Mouse (Mus musculus): ENCODE results near the gene Dmbx1. TPM values are rescaled to one million over a fixed set of nuclear protein-coding genes. Genes with fewer than 3 reads are reported as not detected.

Gene Dmbx1
- polyA plus RNA-seq (2012; ENCODE audit: insufficient read depth, insufficient read length, low replicate concordance, missing spikeins), result not detected in 2 replicates

GRCm38 (mm10) chr4:115939295-115940102 is at the start of gene Dmbx1:
Dmbx1 (minus strand) TSS chr4:115939926.
- 2% methylated on average over 71 of the region's 71 CpGs for WGBS
- Histone ChIP-seq H3K4me3 (ENCODE audit: insufficient read depth, low read depth, low read length) (no peak within 1 kb of the TSS), H3K4me1 (ENCODE audit: control insufficient read depth, insufficient read depth, low read length) (peaks cover 8% of the 10 kb centered on the region), H3K27ac (ENCODE audit: insufficient read depth, low read depth, low read length) (no peak within 1 kb of the TSS)
- TF ChIP-seq CTCF (IDR thresholded peaks at IDR 0.05; ENCODE audit: insufficient read depth, low read depth, low read length), result no peak
- no peak for TF ChIP-seq POLR2A (IDR thresholded peaks at IDR 0.05; ENCODE audit: insufficient read depth, low read depth, low read length)

GRCm38 (mm10) chr4:115989382-115989781 is 49.7 kb upstream of the Dmbx1 start:
- no peak overlapping the region for H3K27ac ChIP-seq (ENCODE audit: insufficient read depth, low read depth, low read length)
- TF ChIP-seq CTCF (IDR thresholded peaks at IDR 0.05; ENCODE audit: insufficient read depth, low read depth, low read length), result no peak
- H3K4me3 ChIP-seq (ENCODE audit: insufficient read depth, low read depth, low read length), result no peak overlapping the region
- WGBS, result 82% methylated on average over 7 of the region's 7 CpGs
- H3K4me1 ChIP-seq (ENCODE audit: control insufficient read depth, insufficient read depth, low read length), result no peaks in the 10 kb centered on the region

- H3K4me3 ChIP-seq (ENCODE audit: insufficient read depth, low read depth, low read length), result no peak overlapping the region
- 0 out of 2 replicates have a peak, but pooled peaks cover 2% of the 10 kb centered on the region for H3K4me1 ChIP-seq (ENCODE audit: control insufficient read depth, insufficient read depth, low read length)
- 89% methylated on average over 5 of the region's 5 CpGs for WGBS
- TF ChIP-seq CTCF (IDR thresholded peaks at IDR 0.05; ENCODE audit: insufficient read depth, low read depth, low read length) (no peak), POLR2A (IDR thresholded peaks at IDR 0.05; ENCODE audit: insufficient read depth, low read depth, low read length) (no peak)
- no peak overlapping the region for H3K27ac ChIP-seq (ENCODE audit: insufficient read depth, low read depth, low read length)
Measured at GRCm38 (mm10) chr4:115987858-115988530, 48.3 kb upstream of the Dmbx1 start.

GRCm38 (mm10) chr4:115987436-115987835 is 47.7 kb upstream of the Dmbx1 start:
- H3K4me3 ChIP-seq (ENCODE audit: insufficient read depth, low read depth, low read length), result no peak overlapping the region
- no peak for TF ChIP-seq POLR2A (IDR thresholded peaks at IDR 0.05; ENCODE audit: insufficient read depth, low read depth, low read length)
- no peak for TF ChIP-seq CTCF (IDR thresholded peaks at IDR 0.05; ENCODE audit: insufficient read depth, low read depth, low read length)
- H3K27ac ChIP-seq (ENCODE audit: insufficient read depth, low read depth, low read length), result no peak overlapping the region
- H3K4me1 ChIP-seq (ENCODE audit: control insufficient read depth, insufficient read depth, low read length), result 0 out of 2 replicates have a peak, but pooled peaks cover 2% of the 10 kb centered on the region
- 81% methylated on average over 1 of the region's 1 CpGs for WGBS

GRCm38 (mm10) chr4:115984967-115985366 is 45.2 kb upstream of the Dmbx1 start:
- H3K27ac ChIP-seq (ENCODE audit: insufficient read depth, low read depth, low read length), result no peak overlapping the region
- H3K4me3 ChIP-seq (ENCODE audit: insufficient read depth, low read depth, low read length), result no peak overlapping the region
- WGBS, result 49% methylated on average over 8 of the region's 8 CpGs
- 0 out of 2 replicates have a peak, but pooled peaks cover 2% of the 10 kb centered on the region for H3K4me1 ChIP-seq (ENCODE audit: control insufficient read depth, insufficient read depth, low read length)
- TF ChIP-seq POLR2A (IDR thresholded peaks at IDR 0.05; ENCODE audit: insufficient read depth, low read depth, low read length), result no peak
- no peak for TF ChIP-seq CTCF (IDR thresholded peaks at IDR 0.05; ENCODE audit: insufficient read depth, low read depth, low read length)

- 2% methylated on average over 13 of the region's 13 CpGs for WGBS
Measured at GRCm38 (mm10) chr4:115984111-115984510, 44.4 kb upstream of the Dmbx1 start.

GRCm38 (mm10) chr4:115980676-115981075 is 41.0 kb upstream of the Dmbx1 start:
- Histone ChIP-seq H3K4me3 (ENCODE audit: insufficient read depth, low read depth, low read length) (no peak overlapping the region), H3K4me1 (ENCODE audit: control insufficient read depth, insufficient read depth, low read length) (peaks cover 8% of the 10 kb centered on the region; the same call in 1 of the 2 replicates), H3K27ac (ENCODE audit: insufficient read depth, low read depth, low read length) (no peak overlapping the region)
- under 1% methylated on average over 8 of the region's 8 CpGs for WGBS
- TF ChIP-seq POLR2A (IDR thresholded peaks at IDR 0.05; ENCODE audit: insufficient read depth, low read depth, low read length) (no peak), CTCF (IDR thresholded peaks at IDR 0.05; ENCODE audit: insufficient read depth, low read depth, low read length) (peak; percentile 62)

More at GRCm38 (mm10) chr4:115984111-115984510, 44.4 kb upstream of the Dmbx1 start:
- Histone ChIP-seq H3K4me3 (ENCODE audit: insufficient read depth, low read depth, low read length) (no peak overlapping the region), H3K27ac (ENCODE audit: insufficient read depth, low read depth, low read length) (no peak overlapping the region), H3K4me1 (ENCODE audit: control insufficient read depth, insufficient read depth, low read length) (peaks cover 8% of the 10 kb centered on the region; the same call in 1 of the 2 replicates)
- no peak for TF ChIP-seq POLR2A (IDR thresholded peaks at IDR 0.05; ENCODE audit: insufficient read depth, low read depth, low read length)
- no peak for TF ChIP-seq CTCF (IDR thresholded peaks at IDR 0.05; ENCODE audit: insufficient read depth, low read depth, low read length)

- TF ChIP-seq POLR2A (IDR thresholded peaks at IDR 0.05; ENCODE audit: insufficient read depth, low read depth, low read length) (no peak), CTCF (IDR thresholded peaks at IDR 0.05; ENCODE audit: insufficient read depth, low read depth, low read length) (no peak)
- Histone ChIP-seq H3K4me1 (ENCODE audit: control insufficient read depth, insufficient read depth, low read length) (peaks cover 8% of the 10 kb centered on the region; the same call in 1 of the 2 replicates), H3K4me3 (ENCODE audit: insufficient read depth, low read depth, low read length) (peak overlapping the region; percentile 31), H3K27ac (ENCODE audit: insufficient read depth, low read depth, low read length) (no peak overlapping the region)
- 2% methylated on average over 39 of the region's 39 CpGs for WGBS
Measured at GRCm38 (mm10) chr4:115979437-115979836, 39.7 kb upstream of the Dmbx1 start.

GRCm38 (mm10) chr4:115978911-115979310 is 39.2 kb upstream of the Dmbx1 start:
- no peak for TF ChIP-seq CTCF (IDR thresholded peaks at IDR 0.05; ENCODE audit: insufficient read depth, low read depth, low read length)
- no peak for TF ChIP-seq POLR2A (IDR thresholded peaks at IDR 0.05; ENCODE audit: insufficient read depth, low read depth, low read length)
- 63% methylated on average over 4 of the region's 4 CpGs for WGBS
- no peak overlapping the region for H3K27ac ChIP-seq (ENCODE audit: insufficient read depth, low read depth, low read length)
- no peak overlapping the region for H3K4me3 ChIP-seq (ENCODE audit: insufficient read depth, low read depth, low read length)
- peaks cover 6% of the 10 kb centered on the region; the same call in 1 of the 2 replicates for H3K4me1 ChIP-seq (ENCODE audit: control insufficient read depth, insufficient read depth, low read length)

Measured in olfactory bulb, adult 2 months (tissue).